Mouse (Mus musculus) adrenal gland, postnatal 36 days (tissue): ENCODE measurements around the gene Serpinh1. TPM values are rescaled to one million over a fixed set of nuclear protein-coding genes. Genes with fewer than 3 reads are reported as not detected.

Experiments
- DNase-seq, 2 experiments: peaks; one replicate each; pipeline ENCODE4 v3.0.0; 2021; ENCODE audit warnings: mixed read lengths in 1 of 2
- long read RNA-seq, 2 experiments: library from polyadenylated mRNA; stranded (forward); transcript quantifications; one replicate each; pipeline ENCODE4 v2.0.0; 2021; ENCODE audit warnings: borderline sequencing depth in 2 of 2
- total RNA-seq, 2 experiments: library from RNA; stranded (reverse); gene quantifications; 2 replicates each; pipeline ENCODE4 v1.2.3; 2021

Serpinh1 gene
- total RNA-seq, result 100 to 1,000 TPM; 266 to 469 TPM
- long read RNA-seq, experiment 1, transcript Serpinh1-201 (5 exons, 2,215 nt), result major isoform, 628 of 753 reads
- long read RNA-seq, experiment 1, transcript Serpinh1-203 (6 exons, 2,128 nt), result minor isoform, 8 of 753 reads
- long read RNA-seq, experiment 1, transcript Serpinh1-202 (5 exons, 2,274 nt), result minor isoform, 10 of 753 reads
- long read RNA-seq, experiment 1, partial matches to known transcripts, result 27 of 753 reads
- long read RNA-seq, experiment 1, other reads (novel, unspliced or antisense), result 80 of 753 reads
- long read RNA-seq, experiment 2, transcript Serpinh1-203 (6 exons, 2,128 nt), result minor isoform, 6 of 244 reads
- long read RNA-seq, experiment 2, transcript Serpinh1-201 (5 exons, 2,215 nt), result major isoform, 200 of 244 reads
- long read RNA-seq, experiment 2, partial matches to known transcripts, result 31 of 244 reads
- long read RNA-seq, experiment 2, other reads (novel, unspliced or antisense), result 5 of 244 reads

DNA sequence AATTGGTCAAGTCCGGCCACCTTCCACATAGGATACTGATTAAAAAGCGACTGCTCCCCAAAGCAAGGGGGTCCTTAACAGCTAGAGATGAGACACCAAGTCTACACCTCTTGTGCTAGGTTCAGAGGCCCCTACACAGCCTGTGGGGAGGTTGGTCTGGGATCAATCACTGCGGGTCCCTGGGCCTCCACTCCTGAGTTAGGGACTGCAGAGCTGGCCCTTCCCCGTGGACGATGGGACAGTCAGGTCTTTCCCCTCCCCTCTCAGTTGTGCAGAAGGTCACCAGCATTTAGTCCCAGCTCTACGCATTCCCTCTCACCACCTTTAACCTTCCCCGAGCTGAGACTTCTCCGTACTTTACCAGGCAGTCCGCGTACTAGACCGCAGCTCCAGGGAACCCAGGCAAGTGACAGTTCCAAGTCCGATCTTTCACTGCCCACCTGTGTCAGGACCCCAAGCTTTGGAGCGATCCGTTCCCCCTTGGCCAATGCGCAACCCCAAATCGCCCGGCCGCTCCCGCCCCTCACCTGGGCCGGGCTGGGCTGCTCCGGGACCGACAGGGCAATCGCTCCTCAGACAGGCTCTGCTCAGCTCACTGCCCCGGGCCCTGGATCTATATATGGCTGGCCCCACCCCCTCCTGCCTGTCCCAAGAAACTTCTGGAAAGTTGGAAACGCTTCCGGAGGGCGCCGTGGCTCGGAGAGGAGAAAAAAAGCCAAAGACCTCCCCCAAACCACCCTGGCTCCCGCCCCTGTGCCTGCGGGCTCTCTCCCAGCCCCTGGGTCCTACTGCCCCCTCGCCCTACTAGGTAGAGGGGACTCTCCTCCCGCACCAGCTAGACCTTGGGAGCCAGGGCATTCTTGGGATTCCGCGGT is at the start of gene Serpinh1:
TSS of gene Serpinh1 (minus strand) at position 714 of the 875 bp plus-strand sequence.
- DNase-seq, result peak; percentile 90 to 93

DNA sequence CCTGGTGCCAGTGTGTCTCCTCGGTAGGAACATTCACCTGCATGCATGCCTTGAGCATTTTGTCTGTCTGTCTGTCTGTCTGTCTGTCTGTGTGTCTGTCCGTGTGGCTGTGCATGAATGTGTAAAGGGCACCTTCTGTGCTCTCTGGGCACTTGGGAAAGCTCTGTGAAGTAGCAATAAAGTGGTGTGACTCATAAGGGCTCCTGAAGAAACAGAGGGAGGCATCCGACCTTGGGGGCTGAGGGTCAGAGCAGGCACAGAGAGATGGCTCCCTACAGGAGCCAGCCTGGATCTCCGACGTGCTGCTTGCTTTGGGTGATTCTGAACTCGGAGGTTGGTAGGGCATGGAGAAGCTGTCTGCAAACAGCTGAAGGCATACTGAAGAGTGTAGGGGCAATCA is 49.4 kb upstream of the Serpinh1 start:
- DNase-seq, result peak in 1 of 2 experiments; percentile 38

DNA sequence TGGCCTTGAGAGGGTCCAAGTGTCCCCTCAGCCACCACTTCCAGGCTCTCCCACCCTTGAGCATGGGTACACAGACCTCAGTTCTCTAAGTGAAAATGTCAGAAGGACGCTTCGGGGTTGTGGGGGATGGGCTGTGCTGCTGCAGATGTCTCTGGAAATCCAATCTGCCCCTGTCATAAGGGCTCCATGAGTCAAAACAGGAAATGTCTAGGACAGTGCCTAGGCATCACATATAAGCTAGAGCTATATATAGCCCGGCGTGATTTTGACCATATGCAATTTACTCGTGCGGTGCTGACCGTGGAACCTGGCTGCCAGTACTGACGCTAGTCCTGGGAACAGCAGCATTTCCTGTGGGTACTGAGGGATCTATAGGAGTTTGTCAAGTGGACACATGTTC is 48.3 kb upstream of the Serpinh1 start:
- DNase-seq, result no peak

DNA sequence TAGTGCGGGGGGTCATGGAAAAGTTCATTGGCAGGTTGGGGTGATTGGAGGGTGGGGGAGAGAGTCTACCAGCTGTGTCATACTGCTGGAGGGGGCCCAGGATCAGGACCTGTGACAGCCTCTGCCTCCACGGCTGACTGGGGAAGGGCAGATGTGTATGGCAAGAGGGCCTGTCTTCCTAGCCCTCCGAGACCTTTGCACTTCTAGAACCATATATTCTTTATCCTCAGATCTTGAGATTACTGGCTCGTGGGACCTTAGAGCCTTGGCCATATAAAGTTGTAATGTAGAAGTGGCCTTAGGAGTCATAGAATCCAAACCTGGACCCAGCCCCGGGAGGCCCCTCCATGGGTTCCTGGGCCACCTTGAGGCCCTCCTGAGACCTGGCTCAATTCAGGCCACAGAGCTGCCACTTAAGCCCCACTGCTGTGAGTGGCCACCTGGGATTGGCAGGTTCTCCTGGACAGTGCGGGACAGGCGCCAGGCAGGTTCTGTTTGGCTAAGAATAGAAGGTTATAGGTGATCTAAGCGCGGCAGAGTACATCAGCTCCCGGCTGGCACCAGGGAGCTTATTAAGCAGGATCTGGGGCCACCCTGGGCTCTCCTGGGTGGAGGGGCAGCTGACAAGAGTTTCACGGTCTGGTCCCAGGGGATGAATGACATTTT is 44.1 kb upstream of the Serpinh1 start:
- DNase-seq, result no peak

DNA sequence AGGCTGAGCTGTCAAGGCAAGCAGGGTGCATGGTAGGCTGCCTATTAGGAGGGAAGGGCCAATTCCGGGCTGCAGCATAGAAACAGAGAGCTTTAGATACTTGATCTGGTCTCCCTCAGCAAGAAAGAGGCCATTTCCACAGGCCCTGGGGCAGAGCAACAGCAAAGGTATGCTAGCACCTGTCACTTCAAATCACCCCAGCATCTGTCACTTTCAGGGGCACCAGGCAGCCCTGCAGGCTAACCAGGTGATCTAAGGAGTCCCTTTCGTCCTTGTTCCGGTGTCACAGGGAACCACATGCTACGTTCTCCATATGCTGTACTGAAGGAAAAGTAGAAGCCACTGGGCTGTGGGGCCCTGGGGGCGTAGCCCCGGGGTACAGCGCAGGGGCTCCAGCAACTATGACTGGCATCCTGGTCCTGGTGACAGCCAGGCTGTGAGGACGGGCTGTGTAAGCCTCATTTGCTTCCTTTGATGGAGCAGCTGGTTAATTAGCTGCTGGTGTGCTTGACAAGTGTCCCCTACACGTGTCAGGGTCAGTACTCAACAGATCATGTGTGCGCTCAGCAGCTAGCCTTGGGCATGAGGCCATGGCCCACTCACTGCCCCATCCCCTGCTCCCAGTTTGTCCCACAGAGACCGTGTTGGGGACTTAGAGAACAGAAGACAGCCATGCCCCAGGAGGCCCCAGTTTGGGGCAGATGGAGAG is 43.0 kb upstream of the Serpinh1 start:
- DNase-seq, result peak; percentile 40 to 55

DNA sequence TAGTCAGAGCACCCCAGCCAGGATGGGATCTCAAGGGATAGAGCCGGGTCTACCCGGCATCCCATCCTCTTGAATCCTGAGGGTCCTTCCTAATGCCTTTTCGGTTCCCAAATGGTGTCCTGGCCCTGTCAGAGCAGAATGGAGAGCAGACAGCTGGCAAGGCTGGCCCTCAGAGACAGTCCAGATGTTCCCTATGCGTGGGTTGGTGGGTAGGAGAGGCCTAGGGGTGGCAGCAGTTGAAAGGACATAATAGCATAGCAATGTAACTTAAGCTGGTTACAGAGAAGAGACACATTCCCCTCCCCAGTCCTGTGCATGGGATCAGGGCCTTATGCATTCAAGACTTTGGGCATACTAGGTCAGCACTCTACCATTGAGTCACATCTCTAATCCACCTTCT is 42.3 kb upstream of the Serpinh1 start:
- DNase-seq, result no peak

DNA sequence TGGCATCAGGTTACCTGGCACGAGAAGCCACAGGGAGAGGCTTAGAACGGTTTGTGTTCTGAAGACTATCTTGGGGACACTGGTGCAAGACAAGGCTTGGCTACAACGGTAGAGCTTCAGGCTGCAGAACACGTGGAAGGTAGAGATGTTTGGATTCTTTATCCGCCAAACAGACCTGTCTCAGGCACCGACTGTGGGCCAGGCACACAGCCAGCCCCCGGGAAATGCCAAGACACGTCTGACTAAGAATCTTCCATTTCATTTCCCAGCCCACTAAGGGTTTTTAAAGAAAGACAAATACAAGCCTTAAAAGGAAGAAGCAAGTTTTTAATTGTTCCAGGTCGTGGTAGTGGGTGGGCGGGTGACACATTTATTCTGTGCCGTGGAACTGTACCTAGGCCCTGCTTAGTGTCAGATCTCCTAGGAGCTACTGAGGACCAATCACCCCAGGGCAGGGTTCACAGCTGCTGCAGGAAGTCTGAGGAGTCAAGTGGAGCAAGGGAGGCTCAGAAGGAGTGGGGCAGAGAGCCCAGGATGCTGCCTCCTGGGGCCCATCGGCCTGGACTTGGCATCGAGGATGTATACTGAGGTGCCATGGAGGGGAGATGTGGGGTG is 40.8 kb upstream of the Serpinh1 start:
- DNase-seq, result no peak

DNA sequence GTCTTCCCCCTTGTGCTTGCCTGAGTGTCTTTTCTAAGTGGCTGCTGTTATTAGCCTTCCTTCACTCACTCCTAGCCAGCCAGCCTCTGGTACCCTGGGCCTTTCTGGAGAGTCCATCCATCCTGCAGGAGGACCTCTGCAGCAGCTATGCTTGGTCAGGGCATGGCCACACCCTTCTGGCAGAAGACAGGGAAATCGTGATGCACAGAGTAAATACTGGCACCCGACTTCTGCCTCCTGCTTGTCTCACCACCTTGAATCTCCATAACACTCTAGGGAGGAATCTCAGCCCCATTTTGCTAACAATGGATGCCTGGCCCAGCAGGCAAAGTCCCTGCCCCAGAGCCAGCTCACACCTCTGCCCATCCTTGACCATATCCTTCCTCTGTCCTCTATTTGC is 39.7 kb upstream of the Serpinh1 start:
- DNase-seq, result no peak

DNA sequence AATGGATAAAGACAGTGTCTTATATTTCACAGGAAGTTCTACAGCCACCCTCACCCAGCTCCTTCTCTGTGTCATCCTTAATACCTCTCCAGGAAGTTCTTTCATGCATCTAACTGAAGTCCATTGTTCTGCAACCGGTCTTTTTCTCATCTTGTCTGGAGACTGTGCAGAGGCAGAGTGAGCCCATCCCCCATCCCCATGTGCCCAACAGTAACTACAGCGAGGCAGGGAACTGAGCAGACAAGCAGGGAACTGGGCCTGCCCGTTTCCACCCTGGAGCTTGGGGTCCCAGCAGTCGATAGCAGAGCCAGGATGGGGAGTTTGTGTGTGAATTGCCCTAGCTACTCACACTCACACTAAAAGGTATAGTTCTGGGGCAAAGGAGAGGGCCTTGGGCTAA is 37.5 kb upstream of the Serpinh1 start:
- no peak for DNase-seq

DNA sequence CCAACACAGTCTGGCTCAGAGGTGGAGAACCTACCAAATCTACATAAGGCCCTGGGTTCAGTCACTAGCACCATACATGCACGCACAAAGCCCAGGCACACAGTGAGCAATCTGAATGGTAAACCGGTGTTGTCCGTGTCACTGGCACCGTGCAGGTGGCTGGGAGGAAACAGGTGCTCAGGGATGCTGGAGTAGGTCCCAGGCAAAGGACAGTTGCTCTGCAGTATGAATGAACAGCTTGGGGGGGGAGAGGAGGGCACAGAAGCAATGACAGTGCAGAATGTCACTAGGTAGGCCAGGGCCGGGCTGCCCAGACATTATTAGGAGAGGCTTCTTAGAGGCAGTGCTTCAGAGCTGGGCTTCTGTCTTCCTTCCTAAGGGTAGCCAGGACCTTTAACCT is 34.3 kb upstream of the Serpinh1 start:
- DNase-seq, result no peak

DNA sequence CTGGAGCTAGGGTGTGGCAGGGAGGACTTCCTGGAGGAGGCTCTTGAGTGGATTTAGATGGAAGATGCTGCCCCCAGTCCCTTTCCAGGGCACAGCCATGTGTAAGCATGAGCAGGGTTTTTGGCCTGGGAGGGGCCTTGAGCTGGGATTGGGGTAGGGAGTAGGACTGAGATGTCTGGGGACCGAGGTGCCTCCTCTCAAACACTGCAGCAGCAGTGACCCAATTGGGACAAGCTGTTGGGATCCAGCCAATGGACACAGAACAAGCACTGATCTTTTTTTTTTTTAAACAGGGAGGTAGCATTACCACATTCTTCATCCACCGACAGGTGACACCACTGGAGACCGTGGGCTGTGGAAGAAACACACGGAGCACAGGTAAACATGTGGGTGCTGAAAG is 33.8 kb upstream of the Serpinh1 start:
- no peak for DNase-seq

DNA sequence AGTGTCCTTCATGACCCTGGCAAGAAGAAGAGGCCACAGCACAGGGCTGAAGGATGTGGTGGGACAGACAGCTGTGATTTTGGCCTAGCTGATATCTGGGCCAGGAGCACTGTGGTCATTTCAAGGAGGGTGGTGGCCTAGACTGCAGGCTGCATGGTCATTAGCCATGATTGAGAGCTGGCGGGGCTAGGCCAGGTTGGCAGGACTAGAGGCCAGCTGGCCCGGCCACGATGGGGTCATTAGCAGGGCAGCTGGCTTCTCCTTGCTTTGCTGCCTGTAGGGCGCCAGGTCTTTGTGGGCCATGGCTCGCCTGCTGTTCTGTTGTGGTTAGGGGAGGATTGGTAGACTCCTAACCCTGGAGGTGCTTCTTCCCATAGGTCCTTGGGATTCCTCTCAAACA is 33.0 kb upstream of the Serpinh1 start:
- DNase-seq, result peak in 1 of 2 experiments; percentile 47

DNA sequence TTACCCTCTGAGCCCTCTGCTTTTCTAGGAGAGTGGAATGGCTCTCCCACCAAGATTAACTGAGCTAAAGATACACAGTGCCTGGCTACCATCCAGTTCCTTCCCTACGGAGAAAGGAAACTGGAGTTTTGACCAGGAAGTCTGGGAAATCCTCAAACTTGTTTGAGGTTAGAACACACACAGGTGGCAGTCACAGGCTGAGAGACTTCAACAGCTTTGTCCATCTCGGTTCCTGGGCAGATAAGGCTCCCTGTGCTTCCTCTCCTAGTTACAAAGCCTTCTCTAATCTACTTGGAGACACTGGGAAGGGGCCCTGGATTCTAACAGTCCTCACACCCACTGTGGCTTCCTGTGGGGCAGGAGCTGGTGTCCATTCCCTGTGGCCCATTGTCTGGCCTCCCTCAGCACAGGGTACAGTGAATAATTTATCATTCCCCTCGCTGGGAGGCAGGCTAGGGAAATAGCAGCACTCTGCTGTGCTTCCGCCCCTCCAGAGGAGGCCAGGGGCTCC is 31.1 kb upstream of the Serpinh1 start:
- DNase-seq, result peak in 1 of 2 experiments; percentile 31

DNA sequence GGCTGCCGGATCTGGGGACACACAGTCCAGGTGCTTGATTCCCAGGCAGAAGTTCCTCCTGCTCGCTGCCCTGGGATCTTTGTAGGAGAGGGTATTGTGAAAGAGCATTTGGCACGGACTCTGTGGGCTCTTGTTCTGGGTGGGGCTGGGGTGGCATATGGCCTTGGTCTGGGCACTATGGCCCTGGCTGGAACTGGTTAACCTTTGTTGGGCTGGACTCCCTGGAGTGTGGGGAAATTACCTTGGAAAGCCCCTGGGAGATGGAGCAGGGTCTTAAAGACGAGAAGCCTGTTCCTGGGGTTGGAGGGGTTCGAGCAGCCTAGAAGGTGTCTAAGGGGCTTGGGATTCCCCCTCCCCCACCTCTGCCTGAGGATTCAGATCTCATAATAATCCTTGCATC is 30.2 kb upstream of the Serpinh1 start:
- peak; percentile 49 to 54 for DNase-seq

DNA sequence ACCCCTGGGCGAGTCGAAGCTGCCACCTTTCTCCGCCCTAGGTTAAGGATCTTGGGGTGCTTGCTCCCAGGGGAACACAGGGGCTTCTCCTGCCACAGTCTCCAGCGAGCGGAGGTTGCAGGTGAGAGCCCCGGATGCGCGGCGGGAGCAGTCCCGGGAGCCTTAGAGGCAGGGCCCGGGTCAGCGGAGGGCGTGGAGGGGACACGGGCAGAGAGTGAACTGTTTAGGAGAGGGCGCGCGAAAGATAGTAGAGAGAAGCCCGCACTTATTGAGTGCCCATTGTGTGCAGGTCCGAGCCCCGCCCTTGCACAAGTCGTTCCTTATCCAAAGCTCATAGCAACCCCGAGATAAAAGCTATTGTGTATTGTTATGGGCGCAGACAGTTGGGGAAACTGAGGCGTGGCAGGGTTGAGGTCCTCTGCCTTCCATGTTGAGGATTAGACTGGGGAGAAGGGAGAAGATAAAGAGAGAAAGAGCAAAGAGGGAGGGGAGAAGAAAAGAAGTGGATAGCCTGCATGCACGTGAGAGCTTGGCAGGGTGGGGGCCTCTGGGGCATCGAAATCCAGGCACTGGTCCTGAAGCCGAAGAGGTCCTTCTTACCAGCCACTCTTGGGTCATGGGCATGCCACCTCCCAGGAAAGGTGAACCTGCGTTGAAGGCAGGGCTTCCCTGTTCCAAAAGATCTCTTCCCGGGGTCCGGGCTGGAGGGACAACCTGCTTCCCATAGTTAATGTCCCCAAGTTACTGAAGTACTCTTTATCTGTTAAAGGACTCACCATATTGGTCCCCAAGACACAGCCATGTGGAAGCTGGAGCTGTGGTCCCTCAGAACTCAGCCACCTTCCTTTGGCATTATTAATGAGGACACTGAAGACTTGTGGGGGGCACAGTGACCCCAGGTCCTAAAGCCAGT is 29.3 kb upstream of the Serpinh1 start:
- DNase-seq, result no peak

DNA sequence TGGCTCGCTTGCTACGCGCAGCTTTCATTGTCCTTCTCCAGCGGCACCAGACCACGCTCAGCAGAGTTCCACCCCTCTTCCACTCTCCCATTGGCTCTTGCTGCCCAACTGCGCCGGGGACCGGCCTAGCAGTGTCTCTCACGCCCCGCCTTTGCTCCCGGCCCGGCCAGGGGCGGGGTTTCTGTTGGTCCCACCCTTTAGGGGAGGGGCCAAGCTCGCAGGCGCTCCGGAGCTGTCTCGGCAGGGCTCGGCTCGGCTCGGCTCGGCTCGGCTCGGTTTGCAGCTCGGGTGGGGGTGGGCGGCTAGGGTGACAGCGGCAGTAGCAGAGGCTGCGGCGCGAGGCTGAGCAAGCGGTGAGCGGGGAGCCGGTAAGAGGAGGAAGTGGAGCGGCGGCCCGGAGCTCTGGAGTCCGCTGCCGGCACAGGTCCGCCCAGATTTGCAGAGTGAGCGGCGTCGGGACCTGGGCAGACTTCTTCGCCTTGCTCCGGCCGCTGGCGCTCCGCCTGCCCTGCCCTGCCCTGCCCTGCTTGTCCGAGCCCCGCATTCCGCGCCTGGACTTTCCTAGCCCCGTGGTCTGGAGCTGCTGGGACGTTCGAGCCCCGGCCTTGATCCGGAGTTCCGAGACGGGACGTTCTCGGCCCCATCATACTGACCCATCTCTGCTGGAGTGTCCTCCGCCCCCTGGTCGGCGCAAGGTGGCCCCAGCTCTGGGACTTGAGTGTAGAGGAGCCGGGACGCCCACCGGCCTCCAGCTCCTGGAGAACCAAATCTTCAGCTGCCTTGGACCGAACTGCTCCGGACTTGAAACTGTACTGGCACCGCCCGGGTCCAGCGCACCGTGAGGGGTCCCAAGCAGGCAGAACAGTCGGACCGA is 28.4 kb upstream of the Serpinh1 start, which contains the start of gene Gdpd5:
TSS of gene Gdpd5 (plus strand) at position 201 of the 874 bp plus-strand sequence.
- DNase-seq, result peak; percentile 100

DNA sequence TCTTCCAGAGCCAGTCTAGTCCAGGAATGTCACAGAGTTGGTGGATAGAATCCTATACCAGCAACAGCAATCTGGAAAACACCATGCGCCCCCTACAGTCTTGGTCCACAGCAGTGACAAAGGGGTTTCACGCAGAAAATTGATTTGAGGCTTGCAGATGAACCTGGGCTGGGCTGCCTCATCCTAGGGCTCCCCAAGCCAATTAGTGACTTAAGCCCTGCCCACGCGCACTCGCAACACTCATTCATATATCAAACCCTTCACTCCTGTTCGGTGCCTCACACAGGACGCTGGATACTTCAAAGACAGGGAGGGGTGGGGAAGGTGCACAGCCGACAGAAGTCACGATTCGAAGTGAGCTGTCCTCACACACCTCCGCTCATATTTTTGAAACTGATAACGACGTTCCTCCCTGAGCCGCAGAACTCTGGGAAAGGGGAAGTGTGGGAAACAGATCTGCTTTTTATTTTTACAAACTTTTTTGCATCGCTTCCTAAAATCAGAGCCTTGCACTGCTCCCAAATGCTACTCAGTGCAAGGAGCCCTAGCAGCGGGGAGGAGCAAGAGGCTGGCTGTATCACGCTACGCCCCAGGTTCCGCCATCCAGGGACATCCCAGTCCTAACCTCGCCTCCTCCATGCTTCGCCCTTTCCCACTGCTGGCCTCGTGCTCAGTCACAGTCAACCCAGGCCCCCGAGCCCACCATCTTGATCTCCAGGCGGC is 27.6 kb upstream of the Serpinh1 start:
- DNase-seq, result peak; percentile 20 to 26

DNA sequence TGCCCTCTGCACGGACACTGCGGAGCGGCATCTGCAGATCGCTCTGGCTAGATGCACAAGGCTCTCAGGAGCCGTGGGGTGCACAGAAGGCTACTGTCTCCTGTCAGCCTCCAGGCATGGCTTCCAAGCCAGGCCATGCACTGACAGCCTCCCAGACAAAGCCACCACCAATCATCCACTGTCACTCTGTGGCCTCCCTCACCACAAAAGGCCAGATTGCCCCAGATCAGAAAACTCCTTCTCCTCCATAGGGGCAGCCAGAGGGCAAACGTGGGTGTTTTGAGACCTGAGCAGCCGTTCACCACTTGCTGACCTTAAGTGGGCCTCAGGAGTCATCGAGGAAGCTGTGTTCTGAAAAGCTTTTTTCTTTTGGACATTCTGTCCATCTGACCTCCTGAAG is 25.8 kb upstream of the Serpinh1 start:
- no peak for DNase-seq
